Mouse (Mus musculus) urinary bladder, postnatal 14 days (tissue): ENCODE measurements around the gene Fam170b.

ENCODE experiments used
- DNase-seq: peaks from one replicate; pipeline ENCODE4 v3.0.0; 2021; ENCODE audit warnings: low spot score

Gene Fam170b

DNA sequence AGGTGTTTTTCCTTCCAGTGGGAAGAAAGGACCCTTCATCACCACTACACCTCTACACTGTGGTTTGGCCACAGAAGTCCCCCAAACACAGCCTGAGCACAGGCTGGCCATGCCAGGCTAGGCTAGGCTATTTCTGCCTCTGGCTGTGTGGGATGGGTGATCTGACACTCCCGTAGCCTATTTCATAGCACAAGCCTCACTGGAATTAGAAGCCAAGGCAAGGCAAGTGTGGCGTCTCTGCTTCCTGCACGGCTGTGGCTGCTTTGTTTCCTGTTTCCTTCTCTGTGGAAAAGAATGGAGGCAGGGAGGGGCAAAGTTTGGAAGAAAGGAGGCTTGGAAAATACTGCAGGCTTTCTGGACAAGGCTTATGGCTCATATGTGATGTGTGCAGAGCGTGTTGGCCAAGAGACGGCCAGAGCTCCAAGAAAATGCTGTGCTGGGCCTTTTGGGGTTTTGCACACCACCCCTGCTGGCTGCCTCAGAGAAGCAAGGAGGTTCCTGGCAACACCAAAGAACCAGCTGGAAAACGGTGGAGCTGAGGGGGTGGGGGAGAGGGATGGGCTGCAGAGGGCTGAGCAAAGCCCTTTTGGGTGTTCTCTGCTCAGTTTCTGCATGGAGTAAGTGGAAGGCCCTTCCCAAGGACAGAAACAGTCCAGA is 5.6 kb upstream of the Fam170b start:
- peak; percentile 51 for DNase-seq

DNA sequence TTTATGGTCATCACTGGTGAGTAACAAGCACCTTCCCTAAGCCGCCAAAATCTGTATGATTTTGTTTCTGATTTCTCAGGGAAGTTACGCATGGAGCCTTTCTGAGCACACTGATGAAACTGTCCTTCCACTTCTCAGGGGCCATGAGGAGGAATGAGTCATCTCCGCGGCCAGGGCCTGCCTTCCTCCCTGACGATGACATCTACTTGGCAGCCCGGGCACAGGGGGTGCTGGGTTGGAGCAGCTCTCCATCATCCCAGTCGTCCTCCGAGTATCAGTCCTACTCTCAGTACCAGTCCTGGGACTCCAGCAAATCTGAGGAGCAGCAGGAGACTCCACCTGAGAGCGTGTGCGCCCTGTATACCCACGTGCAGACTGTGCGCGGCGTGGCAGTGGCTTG is 1.4 kb downstream of the Fam170b start:
- DNase-seq: no peak

DNA sequence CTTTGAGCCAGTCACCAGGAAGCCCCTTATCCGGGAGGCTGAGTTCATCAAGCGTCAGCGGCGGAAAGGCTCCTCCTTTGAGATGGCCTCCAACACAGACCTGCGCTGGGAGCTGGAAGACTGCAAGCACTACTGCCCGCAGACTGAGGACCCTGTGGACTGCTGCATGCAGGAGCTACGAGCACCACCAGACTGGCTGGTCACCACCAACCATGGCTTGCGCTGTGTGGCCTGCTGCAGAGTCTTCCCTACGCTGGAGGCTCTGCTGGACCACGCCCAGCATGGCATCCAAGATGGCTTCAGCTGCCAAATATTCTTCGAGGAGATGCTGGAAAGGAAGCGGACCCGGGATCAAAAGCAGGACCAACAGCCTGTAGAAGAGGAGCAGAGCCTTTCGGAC is 1.8 kb downstream of the Fam170b start:
- no peak for DNase-seq

DNA sequence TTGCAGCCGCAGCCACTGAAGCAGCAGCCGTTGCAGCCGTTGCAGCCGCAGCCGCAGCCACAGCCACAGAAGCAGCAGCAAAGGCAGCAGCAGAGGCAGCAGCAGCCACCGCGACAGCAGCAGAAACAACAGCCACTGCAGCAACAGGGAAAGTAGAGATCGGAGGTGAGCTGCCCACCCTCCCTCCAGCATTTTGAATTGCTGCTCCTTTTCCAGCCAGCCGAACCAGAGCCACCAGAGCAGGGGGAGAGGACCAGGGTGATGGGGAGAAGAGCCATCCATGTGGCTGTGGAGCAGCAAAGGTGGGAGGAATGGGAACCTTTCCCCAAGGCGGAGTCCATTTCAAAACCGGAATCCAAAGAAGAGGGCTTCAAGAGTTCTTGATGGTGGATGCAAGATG is 2.4 kb downstream of the Fam170b start:
- DNase-seq: no peak

DNA sequence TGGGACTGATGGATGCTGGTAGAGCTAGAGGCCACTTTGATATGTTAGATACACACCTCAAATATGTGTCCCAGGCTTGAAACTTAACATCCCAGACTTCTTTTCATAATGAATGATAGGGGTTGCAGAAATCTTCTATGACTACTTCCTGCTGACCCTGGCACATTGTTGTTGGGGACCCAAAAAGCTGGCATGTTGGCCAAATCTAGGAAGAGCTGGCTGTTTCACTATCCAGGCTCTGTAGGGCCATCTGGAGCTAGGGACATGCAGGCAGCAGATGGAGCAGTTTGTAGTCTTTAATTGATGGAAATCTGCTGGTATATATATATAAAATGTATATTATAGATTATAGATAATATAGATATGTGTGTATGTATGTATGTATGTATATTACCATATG is 8.3 kb downstream of the Fam170b start:
- DNase-seq: no peak

DNA sequence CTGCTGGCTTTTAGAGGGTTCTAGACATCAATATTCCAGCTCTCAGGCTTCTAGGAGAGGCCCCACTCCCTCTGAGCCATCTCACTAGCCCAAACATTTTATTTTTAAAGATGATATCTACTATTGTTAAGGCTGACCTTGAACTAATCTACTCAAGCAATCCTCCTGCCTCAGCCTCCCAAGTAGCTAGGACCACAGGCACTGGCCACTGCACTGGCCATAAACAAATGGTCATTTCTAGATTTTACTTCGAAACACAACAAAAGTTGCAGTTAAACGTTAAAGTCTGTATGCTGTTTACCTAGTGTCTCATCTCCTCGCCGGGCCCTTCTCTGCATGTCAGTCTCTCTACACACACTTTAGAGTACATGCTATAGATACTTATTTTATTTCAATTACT is 20.3 kb downstream of the Fam170b start:
- no peak for DNase-seq

DNA sequence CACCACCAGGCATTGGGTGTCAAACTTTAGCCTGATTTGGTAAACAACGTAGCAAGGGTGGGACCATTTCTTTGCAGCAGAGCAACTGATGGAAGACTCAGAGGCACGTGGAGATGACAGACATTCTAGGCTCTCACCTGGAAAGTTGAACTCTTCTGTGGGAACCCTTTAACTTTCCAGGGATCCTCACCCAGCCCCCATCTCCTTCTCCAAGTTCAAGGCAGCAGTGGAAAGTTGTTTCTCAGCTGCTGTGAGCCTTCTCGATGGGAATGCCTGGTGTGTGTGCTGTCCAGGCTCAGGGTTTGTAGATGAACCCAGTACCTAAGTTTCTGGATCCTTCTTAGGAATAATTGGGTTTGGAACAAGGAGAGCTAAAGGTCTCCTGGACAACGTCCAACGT is 22.5 kb downstream of the Fam170b start:
- no peak for DNase-seq

DNA sequence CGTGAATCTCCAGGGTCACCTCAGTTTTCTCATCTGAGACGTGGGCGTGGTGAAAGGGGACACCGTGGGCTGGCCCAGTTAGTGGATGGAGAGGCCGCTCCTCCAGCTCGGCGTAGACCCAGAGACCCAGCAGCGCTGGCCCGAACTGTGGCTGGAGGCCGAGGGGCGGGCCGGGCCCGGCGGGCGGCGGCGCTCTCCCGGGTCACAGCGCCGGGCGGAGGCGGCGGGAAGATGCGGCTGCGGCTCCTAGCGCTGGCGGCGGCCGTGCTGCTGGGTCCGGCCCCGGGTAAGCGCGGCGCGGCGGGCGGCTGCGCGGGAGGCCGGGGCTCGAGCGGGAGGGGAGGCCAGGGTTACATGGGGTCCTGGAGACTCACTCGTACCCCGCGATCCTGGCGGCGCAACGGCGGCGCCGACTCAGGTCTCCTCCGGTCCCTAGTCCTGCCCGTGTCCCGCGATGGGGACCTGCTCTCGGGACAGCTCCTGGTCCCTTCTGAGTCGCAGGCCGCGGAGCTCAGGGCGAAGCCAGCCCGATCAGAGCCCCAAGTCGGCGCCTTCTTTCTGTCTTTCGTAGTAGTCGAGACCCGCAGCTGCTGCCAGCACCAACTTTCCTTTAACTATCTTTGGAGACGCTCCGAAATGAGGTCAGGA is 23.0 kb downstream of the Fam170b start, which contains the start of gene Vstm4:
TSS of gene Vstm4 (plus strand) at position 76 of the 648 bp plus-strand sequence.
- DNase-seq: peak; percentile 78

DNA sequence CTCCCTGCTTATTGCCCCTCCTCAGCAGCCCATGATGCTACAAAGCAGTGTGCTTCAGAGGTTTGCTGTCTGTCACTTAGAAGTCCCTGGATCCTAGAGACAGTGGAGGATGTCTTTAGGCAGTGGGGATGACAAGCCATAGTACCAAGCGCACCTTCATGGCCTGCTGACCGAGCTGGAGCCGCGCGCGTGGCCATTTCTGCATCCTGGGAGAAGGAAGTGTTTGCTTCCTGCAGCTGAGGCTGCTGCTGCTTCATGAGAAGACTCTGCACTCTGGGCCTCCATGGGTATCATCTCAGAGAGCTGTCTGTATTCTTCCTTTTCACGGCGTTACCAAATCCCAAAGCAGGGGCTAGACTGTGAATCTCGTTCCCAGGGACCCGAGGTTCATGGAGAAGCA is 24.6 kb downstream of the Fam170b start:
- DNase-seq: no peak

DNA sequence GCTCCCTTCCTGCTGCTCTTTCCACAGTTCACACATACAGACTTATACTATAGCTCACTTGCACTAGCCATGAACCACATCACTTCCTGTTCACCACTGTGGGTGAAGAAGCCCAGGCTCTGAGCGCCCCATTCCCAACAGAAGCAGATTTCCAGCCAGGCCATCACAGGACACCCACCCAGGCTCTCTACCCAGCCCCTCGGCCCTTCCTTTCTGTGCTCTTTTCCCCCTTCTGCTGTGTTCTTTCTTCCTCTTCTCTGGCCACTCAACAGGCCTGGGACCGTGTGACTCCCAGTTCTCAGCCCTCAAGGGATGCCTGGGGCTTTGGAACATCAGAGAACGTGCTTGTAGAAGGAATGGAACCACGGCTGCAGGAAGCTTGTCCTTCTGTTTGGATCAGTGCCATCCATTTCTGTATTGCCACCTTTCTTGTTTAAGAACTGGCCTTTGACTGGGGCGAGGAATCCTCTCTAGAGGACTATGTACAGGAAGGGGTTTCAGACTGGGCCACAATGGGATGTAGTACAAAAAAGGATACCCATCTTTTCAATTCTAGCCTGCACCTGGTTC is 25.3 kb downstream of the Fam170b start:
- no peak for DNase-seq

DNA sequence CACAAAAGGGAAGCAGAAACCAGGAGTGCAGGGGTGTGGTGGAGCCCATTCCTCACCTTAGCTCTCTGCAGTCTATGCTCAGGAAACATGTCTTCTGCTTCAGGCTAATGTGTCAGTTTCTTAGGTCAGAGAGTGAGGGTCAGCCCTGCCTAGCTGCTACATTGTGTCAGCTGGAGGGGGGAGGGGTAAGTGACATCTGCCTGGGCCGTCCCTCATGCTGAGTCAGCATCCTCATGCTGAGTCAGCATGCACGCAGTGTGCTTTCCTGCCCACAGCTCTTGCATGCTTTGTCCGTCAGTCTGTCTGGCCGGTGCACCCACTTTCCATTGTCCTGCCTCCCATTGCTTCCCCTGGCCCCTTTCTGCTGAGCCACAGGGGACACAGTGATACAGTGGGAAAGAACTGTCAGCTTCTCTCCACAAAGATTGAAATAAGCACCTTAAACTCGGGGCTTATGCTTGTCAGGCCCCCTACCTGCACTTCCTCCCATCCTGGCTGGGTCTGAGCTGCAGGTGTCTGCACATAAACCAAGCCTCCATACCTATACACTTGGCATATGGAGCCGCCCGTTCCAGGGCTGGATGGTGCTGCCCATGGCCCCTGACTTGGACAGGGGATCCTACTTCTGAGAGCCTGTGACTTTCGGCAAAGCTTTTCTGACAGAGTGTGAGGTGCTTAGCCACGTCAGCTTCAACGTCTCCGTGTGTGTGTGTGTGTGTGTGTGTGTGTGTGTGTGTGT is 26.2 kb downstream of the Fam170b start:
- DNase-seq: no peak

DNA sequence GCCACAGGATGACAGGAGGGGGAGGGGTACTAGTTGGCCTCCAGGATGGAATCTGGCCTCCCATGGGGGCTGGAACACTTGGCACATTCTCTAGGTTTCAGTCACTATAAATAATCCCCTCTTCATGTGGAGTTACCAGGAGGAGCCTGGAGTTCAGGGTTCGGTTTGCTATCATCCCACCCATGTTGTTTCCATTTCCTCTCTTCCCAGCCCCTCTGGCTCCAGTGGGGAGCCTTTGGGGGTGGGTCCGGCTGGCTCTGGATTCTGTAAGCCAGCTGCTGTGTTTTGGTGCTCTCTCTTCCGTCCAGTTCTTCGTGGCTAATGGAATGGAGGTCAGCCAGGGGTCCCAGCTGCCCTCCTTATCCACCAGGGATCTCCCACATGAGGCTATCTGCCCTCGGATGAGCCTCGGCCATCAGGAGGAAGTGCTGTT is 27.4 kb downstream of the Fam170b start:
- no peak for DNase-seq

DNA sequence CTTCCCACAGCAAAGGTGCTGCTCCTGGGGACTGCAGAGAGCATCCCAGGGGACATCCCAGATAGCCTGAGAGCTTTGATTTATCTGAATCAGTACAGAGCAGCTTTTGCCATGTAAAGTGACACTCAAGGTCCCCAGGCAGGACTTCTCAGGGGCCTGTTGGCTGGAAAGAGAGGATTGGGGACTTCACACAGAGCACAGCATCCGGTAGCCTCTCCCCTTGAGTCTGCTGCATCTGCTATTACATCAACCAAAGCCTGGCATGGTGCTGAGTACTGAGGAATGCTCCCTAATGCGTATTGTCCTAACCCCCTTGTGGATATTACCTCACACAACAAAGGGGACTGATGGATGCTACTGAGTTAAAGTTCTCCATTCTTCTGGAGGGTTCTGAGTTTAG is 27.9 kb downstream of the Fam170b start:
- no peak for DNase-seq

DNA sequence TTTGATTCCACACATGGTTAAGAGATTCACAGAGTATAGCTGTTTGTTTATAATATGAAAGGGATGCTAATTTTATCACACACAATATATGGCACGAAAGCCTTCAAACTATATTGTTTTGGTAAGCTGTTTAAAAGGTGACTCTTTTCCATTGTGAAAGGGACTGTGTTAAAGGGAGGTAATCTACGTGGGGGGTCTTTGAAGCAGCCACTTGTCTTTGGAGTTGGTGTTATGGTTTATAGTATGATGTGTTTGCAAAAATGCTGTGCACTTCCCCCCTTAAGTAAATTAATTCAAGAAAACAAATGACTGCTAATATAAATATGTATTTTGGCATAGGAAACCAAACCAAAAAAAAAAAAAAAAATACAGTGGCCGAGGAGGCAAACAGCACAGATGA is 31.6 kb downstream of the Fam170b start:
- DNase-seq: no peak

DNA sequence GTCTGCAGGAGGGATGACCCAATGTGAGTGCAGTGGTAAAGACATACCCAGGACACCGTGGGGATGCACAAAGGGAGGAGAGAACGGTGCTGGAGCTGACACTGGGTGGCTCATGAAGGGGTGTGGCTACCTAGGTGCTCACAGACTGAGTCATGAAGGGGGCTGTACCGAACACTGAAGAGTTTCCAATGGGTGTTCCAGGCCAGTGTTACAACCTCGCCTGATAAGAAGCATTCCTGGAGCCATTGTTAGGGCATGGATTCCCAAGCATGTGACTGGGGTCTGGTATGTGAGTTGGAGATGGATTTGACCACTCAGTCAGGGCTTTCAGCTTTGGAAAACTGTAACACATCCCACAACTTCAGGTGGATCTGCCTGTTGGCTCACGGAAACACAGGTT is 38.2 kb downstream of the Fam170b start:
- no peak for DNase-seq

DNA sequence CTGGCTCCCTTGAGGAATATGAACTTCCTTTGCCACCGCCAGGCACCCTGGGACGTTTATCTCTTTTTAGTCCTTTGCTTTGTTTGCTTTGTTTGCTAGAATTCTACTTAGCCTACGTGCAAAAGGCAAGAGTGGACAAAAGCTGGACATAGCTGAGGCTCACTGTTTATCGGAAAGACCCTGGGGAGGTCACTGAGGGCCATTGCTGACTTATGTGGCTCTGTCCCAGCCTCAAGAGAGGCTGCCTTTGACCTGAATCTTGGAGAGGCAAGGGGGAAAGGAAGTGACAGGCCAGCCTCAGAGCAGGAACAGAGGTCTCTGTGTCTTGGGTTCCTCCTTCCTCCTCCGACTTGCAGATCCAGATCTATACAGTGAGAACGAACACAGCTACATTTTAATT is 43.8 kb downstream of the Fam170b start:
- DNase-seq: no peak

DNA sequence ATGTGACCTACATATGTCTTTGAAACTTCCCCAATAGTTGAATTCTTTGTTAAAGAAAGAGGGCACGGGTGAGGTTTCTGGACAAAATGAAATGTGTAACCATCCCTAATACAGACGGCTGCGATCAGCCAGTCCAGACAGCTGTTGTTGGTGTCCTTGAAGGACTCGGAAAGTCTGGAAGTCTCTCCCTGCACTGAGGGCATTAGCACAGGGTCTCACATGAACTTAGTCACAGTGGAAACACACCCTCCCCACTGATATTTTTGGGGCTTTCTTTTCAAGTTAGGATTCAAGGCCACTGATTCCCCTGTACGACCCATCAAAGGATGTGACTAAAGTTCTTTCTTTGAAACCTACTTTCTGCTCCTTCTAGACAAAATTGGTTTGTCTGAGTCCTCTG is 46.6 kb downstream of the Fam170b start:
- DNase-seq: no peak

DNA sequence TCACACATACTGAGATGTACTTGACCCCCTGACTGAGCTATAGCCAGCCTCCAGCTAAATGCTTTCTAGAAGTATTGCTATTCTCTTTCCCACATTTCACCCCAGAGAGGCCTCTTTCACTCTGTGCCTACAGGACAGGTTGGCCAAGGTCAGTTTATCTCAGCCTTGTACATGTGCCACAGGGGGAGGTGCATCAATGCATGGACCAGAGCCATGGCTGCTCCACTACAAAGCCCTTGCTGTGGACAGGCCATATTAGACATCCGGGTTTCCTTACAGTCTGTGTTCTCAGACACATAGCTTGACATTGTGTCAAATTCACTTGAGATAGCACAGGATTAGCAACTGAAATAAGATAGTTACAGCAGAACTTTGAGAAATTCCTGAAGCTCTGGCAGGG is 47.9 kb downstream of the Fam170b start:
- DNase-seq: no peak
